Mouse (Mus musculus) spleen, adult 2 months (tissue): ENCODE results near the gene Slc35g2.

Experiments used
- CTCF ChIP-seq: fragments of 200-500 bp; IDR thresholded peaks from 2 replicates; pipeline ENCODE4 v1.5.1; 2011; ENCODE audit warnings: mild to moderate bottlenecking, inconsistent platforms; ENCODE audit not compliant: insufficient read depth, insufficient read length, insufficient replicate concordance; ENCODE audit errors: extremely low read depth
- POLR2A ChIP-seq: fragments of 200-500 bp; IDR thresholded peaks from 2 replicates; pipeline ENCODE4 v1.6.1; 2011; ENCODE audit warnings: low read depth, low read length, inconsistent platforms

DNA sequence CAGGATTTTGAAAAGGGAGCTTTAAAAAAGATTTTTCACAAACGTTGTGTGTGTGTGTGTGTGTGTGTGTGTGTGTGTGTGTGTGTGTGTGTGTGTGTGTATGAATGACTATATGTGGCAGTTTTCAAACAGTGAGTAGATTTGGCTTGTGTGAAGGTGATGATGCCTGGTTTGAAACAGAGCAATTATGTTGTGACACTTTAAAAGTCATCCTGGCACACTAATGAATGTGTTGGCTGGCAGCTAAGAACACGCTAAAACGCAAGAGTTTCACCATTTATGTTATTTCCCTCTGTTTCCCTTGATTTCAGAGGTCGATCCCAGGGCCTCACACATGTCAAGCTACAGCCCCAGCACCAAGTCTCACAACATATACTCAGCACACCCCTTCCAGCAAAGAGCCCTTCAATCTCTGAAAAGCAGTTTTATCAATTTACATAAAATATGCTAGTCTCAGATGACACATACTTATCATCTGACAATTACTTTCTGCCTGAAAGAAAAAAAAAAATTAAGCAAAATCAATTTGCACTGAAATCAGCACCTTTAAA is 12.8 kb downstream of the Slc35g2 start:
- TF ChIP-seq CTCF = no peak
- no peak for TF ChIP-seq POLR2A
